Comparison of ENCODE assay signal across 22 mouse cellular contexts in genomic region chr9:29100624-29101023, GRCm38 (mm10).
"Had no signal": no experiment of that assay in that cellular context is flagged by ENCODE, and none has a peak within 500 bp of the region (broad histone marks: within the 10 kb centered on the region; RNA-seq: fewer than 3 reads in every experiment).

No protein-coding gene starts in this region.

- H3K4me3 ChIP-seq: limb, embryonic 12.5 days; limb, embryonic 15.5 days; megakaryocyte, embryonic 14.5 days; midbrain, embryonic 10.5 days; midbrain, embryonic 13.5 days; myocyte; neural tube, embryonic 13.5 days had no signal

- ATAC-seq: liver, postnatal 0 days; lung, postnatal 0 days; midbrain, embryonic 13.5 days; midbrain, embryonic 16.5 days had no signal

- H3K4me1 ChIP-seq: limb, embryonic 12.5 days; limb, embryonic 15.5 days; megakaryocyte, embryonic 14.5 days; midbrain, embryonic 10.5 days; midbrain, embryonic 13.5 days; neural tube, embryonic 13.5 days had no signal

- H3K4me2 ChIP-seq: limb, embryonic 12.5 days; limb, embryonic 15.5 days; liver, embryonic 11.5 days; lung, embryonic 14.5 days; midbrain, embryonic 13.5 days; neural tube, embryonic 13.5 days had no signal

- H3K27me3 ChIP-seq: limb, embryonic 12.5 days; limb, embryonic 15.5 days; megakaryocyte, embryonic 14.5 days; midbrain, embryonic 13.5 days; neural tube, embryonic 13.5 days had no signal

- H3K9ac ChIP-seq: limb, embryonic 12.5 days; limb, embryonic 15.5 days; liver, embryonic 14.5 days; liver, postnatal 0 days; lung, embryonic 14.5 days; midbrain, embryonic 13.5 days; neural tube, embryonic 13.5 days had no signal

- DNase-seq: kidney, adult 18-20 months; kidney, adult 9 months; kidney, postnatal 14 days; kidney, postnatal 4 days; left cerebral cortex, postnatal 4 days; liver, postnatal 0 days; lung, embryonic 14.5 days; lung, postnatal 36 days; right cerebral cortex, postnatal 4 days; thymus, postnatal 25 days had no signal

- H3K27ac ChIP-seq: limb, embryonic 12.5 days; limb, embryonic 15.5 days; liver, embryonic 14.5 days; midbrain, embryonic 10.5 days; midbrain, embryonic 13.5 days; neural tube, embryonic 13.5 days; stomach, postnatal 0 days had no signal

- H3K36me3 ChIP-seq: limb, embryonic 12.5 days; limb, embryonic 15.5 days; midbrain, embryonic 10.5 days; midbrain, embryonic 13.5 days; neural tube, embryonic 13.5 days had no signal

- H3K9me3 ChIP-seq: limb, embryonic 12.5 days; limb, embryonic 15.5 days; midbrain, embryonic 10.5 days; midbrain, embryonic 13.5 days; neural tube, embryonic 13.5 days had no signal
